Mouse (Mus musculus) C2C12 (cell line): ENCODE data around the gene Il1rl1.

Experiments used
- CEBPB ChIP-seq: IDR thresholded peaks from one replicate; pipeline ENCODE4 v1.6.1; 2011; ENCODE audit warnings: low read depth, mild to moderate bottlenecking, control low read depth, moderate library complexity
- CTCF ChIP-seq: IDR thresholded peaks from one replicate; pipeline ENCODE4 v1.5.1; 2011; ENCODE audit not compliant: control insufficient read depth, insufficient read depth, insufficient read length
- FOSL1 ChIP-seq: IDR thresholded peaks from one replicate; pipeline ENCODE4 v1.8.0; 2011; ENCODE audit warnings: mild to moderate bottlenecking, low read length; ENCODE audit not compliant: poor library complexity, insufficient read depth, severe bottlenecking
- MAX ChIP-seq: IDR thresholded peaks from one replicate; pipeline ENCODE4 v1.6.1; 2011; ENCODE audit warnings: mild to moderate bottlenecking, control low read depth
- MYOD1 ChIP-seq: IDR thresholded peaks from one replicate; pipeline ENCODE4 v1.6.1; 2011; ENCODE audit warnings: low read depth; ENCODE audit not compliant: control insufficient read depth, insufficient read length
- MYOG ChIP-seq: IDR thresholded peaks from one replicate; pipeline ENCODE4 v1.6.1; 2011; ENCODE audit not compliant: control insufficient read depth, insufficient read length; ENCODE audit errors: extremely low read depth
- USF1 ChIP-seq: IDR thresholded peaks from one replicate; pipeline ENCODE4 v1.6.1; 2011; ENCODE audit warnings: low read depth, mild to moderate bottlenecking, control low read depth, moderate library complexity

DNA sequence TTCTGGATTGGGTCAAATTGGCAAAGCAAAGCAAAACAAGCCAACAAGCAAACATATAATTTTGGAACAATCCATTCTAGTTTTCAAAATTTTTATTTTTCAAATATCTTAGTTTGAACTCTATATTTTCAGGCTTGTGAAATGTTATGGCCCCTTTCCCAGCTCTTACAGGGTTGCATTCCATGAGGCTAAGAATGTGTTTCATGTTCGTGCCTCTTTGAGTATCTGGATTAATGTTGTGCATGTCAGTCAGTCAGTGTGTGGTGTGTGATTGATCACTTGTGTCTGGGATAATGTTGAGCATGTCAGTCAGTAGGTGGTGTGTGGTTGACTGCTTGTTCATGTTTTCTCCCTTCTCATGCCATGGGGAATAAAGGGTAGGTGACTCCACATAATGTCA is 1.5 kb upstream of the Il1rl1 start:
- TF ChIP-seq CTCF (no peak), CEBPB (no peak), FOSL1 (no peak), USF1 (no peak), MYOG (no peak), MAX (no peak), MYOD1 (no peak)
